Mouse (Mus musculus) CH12.LX (cell line): ENCODE data around the gene Tsc22d4. TPM values are rescaled to one million over a fixed set of nuclear protein-coding genes. Genes with fewer than 3 reads are reported as not detected.
A peak's percentile ranks its signal among the peaks of the same experiment; 100 is the strongest.
"Not testable (repeated sequence)": the region's sequence is repeated elsewhere in the genome, so short reads cannot be mapped to it uniquely, and the experiment has no call there.

Experiments used
- DNase-seq: peaks from one replicate; pipeline ENCODE4 v3.0.0-alpha.2; 2013; ENCODE audit errors: extremely low read depth
- H3K27ac ChIP-seq: 2 replicates; pipeline ENCODE4 v1.5.1; 2012; ENCODE audit warnings: low read depth, mild to moderate bottlenecking, control low read depth, moderate library complexity; ENCODE audit not compliant: insufficient read depth
- H3K27me3 ChIP-seq: replicated peaks from 2 replicates; pipeline ENCODE3; 2012; ENCODE audit warnings: inconsistent platforms
- H3K36me3 ChIP-seq, 2 experiments: replicated peaks in 1 of 2; 2 replicates each; pipeline versions ENCODE3 to v1.6.1; 2012; ENCODE audit warnings: inconsistent platforms in 1 of 2, low read length in 1 of 2, mild to moderate bottlenecking in 1 of 2, mixed read lengths in 1 of 2, moderate library complexity in 1 of 2; ENCODE audit not compliant: control insufficient read depth in 1 of 2, insufficient read depth in 1 of 2
- H3K4me1 ChIP-seq, 2 experiments: 2 replicates each; pipeline ENCODE4 v1.6.1; 2012; ENCODE audit warnings: inconsistent platforms in 1 of 2, moderate library complexity in 1 of 2; ENCODE audit not compliant: insufficient read depth in 2 of 2, control insufficient read depth in 1 of 2
- H3K4me2 ChIP-seq: 2 replicates; pipeline ENCODE4 v1.6.1; 2012; ENCODE audit warnings: low read depth, mild to moderate bottlenecking, control low read depth; ENCODE audit not compliant: poor library complexity, insufficient read depth, severe bottlenecking
- H3K4me3 ChIP-seq, 3 experiments: fragments of 150-350 bp in 1 of 3; sonication (generic) in 1 of 3; replicated peaks in 1 of 3; 2 replicates each; pipeline versions ENCODE3 to v1.5.1; 2011 to 2012; ENCODE audit warnings: low read depth in 2 of 3, low read length in 2 of 3, mild to moderate bottlenecking in 2 of 3, moderate library complexity in 2 of 3, control low read depth in 1 of 3, improper control_type of control experiment in 1 of 3, inconsistent platforms in 1 of 3, mixed read lengths in 1 of 3; ENCODE audit not compliant: poor library complexity in 1 of 3
- H3K79me2 ChIP-seq: replicated peaks from 2 replicates; pipeline ENCODE4 v1.6.1; 2012; ENCODE audit warnings: mild to moderate bottlenecking, moderate library complexity; ENCODE audit not compliant: control insufficient read depth, poor library complexity, insufficient read depth, severe bottlenecking; ENCODE audit errors: extremely low read depth
- H3K9ac ChIP-seq: 2 replicates; pipeline ENCODE4 v1.6.1; 2012; ENCODE audit warnings: low read depth, mild to moderate bottlenecking, control low read depth, moderate library complexity; ENCODE audit not compliant: insufficient read depth
- H3K9me3 ChIP-seq: replicated peaks from 2 replicates; pipeline ENCODE3; 2012; ENCODE audit warnings: low read length, inconsistent platforms, mixed read lengths
- BHLHE40 ChIP-seq: IDR thresholded peaks from 2 replicates; pipeline ENCODE4 v1.6.1; 2011; ENCODE audit warnings: mild to moderate bottlenecking, low read depth, low read length, improper control_type of control experiment
- CHD1 ChIP-seq: IDR thresholded peaks from 2 replicates; pipeline ENCODE4 v1.6.1; 2012; ENCODE audit warnings: low read depth, low read length, improper control_type of control experiment, inconsistent platforms
- CHD2 ChIP-seq: IDR thresholded peaks from 2 replicates; pipeline ENCODE4 v1.6.1; 2011; ENCODE audit warnings: low read length, improper control_type of control experiment
- ELF1 ChIP-seq: IDR thresholded peaks from 2 replicates; pipeline ENCODE4 v1.6.1; 2014; ENCODE audit warnings: low read depth, mild to moderate bottlenecking, inconsistent platforms, low read length, improper control_type of control experiment
- EP300 ChIP-seq: IDR thresholded peaks from 2 replicates; pipeline ENCODE4 v1.6.1; 2011; ENCODE audit warnings: low read length, improper control_type of control experiment
- ETS1 ChIP-seq: conservative IDR thresholded peaks from 2 replicates; pipeline ENCODE4 v1.6.1; 2012; ENCODE audit warnings: low read depth, mild to moderate bottlenecking, inconsistent platforms, low read length, improper control_type of control experiment, moderate library complexity
- IRF4 ChIP-seq: IDR thresholded peaks from 2 replicates; pipeline ENCODE4 v1.6.1; 2014; ENCODE audit warnings: low read depth, mild to moderate bottlenecking, inconsistent platforms, low read length, improper control_type of control experiment
- JUN ChIP-seq: IDR thresholded peaks from 2 replicates; pipeline ENCODE4 v1.6.1; 2011; ENCODE audit warnings: low read depth, mild to moderate bottlenecking, low read length, improper control_type of control experiment, moderate library complexity; ENCODE audit not compliant: insufficient read depth
- KAT2A ChIP-seq: IDR thresholded peaks from 2 replicates; pipeline ENCODE4 v1.6.1; 2012; ENCODE audit warnings: low read length, improper control_type of control experiment, inconsistent platforms; ENCODE audit not compliant: insufficient replicate concordance
- MAZ ChIP-seq: IDR thresholded peaks from 2 replicates; pipeline ENCODE4 v1.6.1; 2012; ENCODE audit warnings: low read depth, mild to moderate bottlenecking, inconsistent platforms, low read length, improper control_type of control experiment, moderate library complexity
- MXI1 ChIP-seq: IDR thresholded peaks from 2 replicates; pipeline ENCODE4 v1.6.1; 2011; ENCODE audit warnings: mild to moderate bottlenecking, low read depth, low read length, improper control_type of control experiment
- NRF1 ChIP-seq: IDR thresholded peaks from 2 replicates; pipeline ENCODE4 v1.6.1; 2014; ENCODE audit warnings: low read depth, mild to moderate bottlenecking, inconsistent platforms, low read length, improper control_type of control experiment, moderate library complexity
- PAX5 ChIP-seq: IDR thresholded peaks from 2 replicates; pipeline ENCODE4 v1.6.1; 2012; ENCODE audit warnings: low read length, inconsistent platforms, mixed read lengths
- POLR2A ChIP-seq: IDR thresholded peaks from 2 replicates; pipeline ENCODE4 v1.6.1; 2011; ENCODE audit warnings: low read depth, mild to moderate bottlenecking, improper control_type of control experiment, low read length
- RAD21 ChIP-seq: IDR thresholded peaks from 2 replicates; pipeline ENCODE4 v1.6.1; 2011; ENCODE audit warnings: low read depth, mild to moderate bottlenecking, low read length, improper control_type of control experiment, moderate library complexity
- RCOR1 ChIP-seq: conservative IDR thresholded peaks from 2 replicates; pipeline ENCODE4 v1.6.1; 2012; ENCODE audit warnings: low read depth, mild to moderate bottlenecking, inconsistent platforms, low read length, improper control_type of control experiment
- SIN3A ChIP-seq: IDR thresholded peaks from 2 replicates; pipeline ENCODE4 v1.6.1; 2012; ENCODE audit warnings: low read length, improper control_type of control experiment, inconsistent platforms
- TBP ChIP-seq: conservative IDR thresholded peaks from 2 replicates; pipeline ENCODE4 v1.6.1; 2011; ENCODE audit warnings: low read depth, low read length, improper control_type of control experiment
- TCF12 ChIP-seq: IDR thresholded peaks from 2 replicates; pipeline ENCODE4 v1.6.1; 2014; ENCODE audit warnings: low read depth, mild to moderate bottlenecking, inconsistent platforms, low read length, improper control_type of control experiment
- UBTF ChIP-seq: IDR thresholded peaks from 2 replicates; pipeline ENCODE4 v1.6.1; 2012; ENCODE audit warnings: low read depth, mild to moderate bottlenecking, inconsistent platforms, low read length, improper control_type of control experiment, moderate library complexity
- USF1 ChIP-seq: IDR thresholded peaks from 2 replicates; pipeline ENCODE4 v1.6.1; 2014; ENCODE audit warnings: low read depth, mild to moderate bottlenecking, inconsistent platforms, low read length, improper control_type of control experiment
- ZKSCAN1 ChIP-seq: IDR thresholded peaks from 2 replicates; pipeline ENCODE4 v1.6.1; 2012; ENCODE audit warnings: low read depth, inconsistent platforms, low read length, improper control_type of control experiment, borderline replicate concordance
- ZNF384 ChIP-seq: IDR thresholded peaks from 2 replicates; pipeline ENCODE4 v1.6.1; 2012; ENCODE audit warnings: low read depth, low read length, improper control_type of control experiment, inconsistent platforms
- dilution Hi-C: fragments of 300-500 bp; cut with MboI; formaldehyde crosslinking; loops from 2 replicates; pipeline ENCODE4 v1.14.3; 2020; ENCODE audit warnings: low sequenced_read_pairs; ENCODE audit not compliant: extremely low pct_unique_long_range_greater_than_20kb, extremely low pct_ligation_motif_present
- in situ Hi-C: fragments of 300-500 bp; cut with MboI; formaldehyde crosslinking; loops from 3 replicates; pipeline ENCODE4 v1.14.3; 2019; ENCODE audit warnings: low sequenced_read_pairs, low pct_ligation_motif_present, low pct_unique_long_range_greater_than_20kb, mixed read lengths
- polyA plus RNA-seq: library from polyadenylated mRNA; unstranded; fragments of >175 nt; gene quantifications from 2 replicates; pipeline ENCODE4 v1.2.1, GENCODE M21; 2012; ENCODE audit warnings: low read depth; ENCODE audit not compliant: insufficient read length
- total RNA-seq, 2 experiments: library from RNA; depleted of rRNA; stranded (reverse); fragments of 300-350 nt in 1 of 2; fragments of >200 nt in 1 of 2; gene quantifications; 2 replicates each; pipeline ENCODE4 v1.2.3; 2012 to 2014

The Tsc22d4 gene
- total and polyA plus RNA-seq, 3 experiments, result 28.2 to 103 (median 39.9) TPM

DNA sequence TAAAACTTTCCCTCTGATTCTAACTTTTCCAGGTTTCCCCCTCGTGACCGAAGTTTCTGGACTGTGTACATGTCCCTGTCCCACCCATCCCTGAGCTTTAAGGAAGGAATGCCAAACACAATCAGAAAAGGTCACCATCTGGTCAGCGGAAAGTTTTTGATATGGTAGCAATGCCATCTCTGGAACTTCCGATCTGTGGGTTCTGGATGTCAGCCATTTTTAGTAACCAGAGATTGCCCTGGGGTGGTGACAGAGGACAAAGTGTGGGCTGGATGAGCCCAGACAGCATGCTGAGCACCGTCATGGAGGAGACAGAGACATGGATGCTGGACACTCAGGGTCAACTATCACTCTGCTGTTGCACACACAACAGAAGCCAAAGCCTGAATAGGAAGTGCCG lies 26.4 kb upstream of the Tsc22d4 start:
- TF ChIP-seq PAX5 (no peak), BHLHE40 (0 out of 2 replicates have a peak, but pooled peaks have one; percentile 10), ELF1 (peak; percentile 33; the same call in 1 of the 2 replicates)
- DNase-seq, result no peak
- dilution Hi-C loops (no loop called here), in situ Hi-C loops (no loop called here)
- Histone ChIP-seq H3K9me3 (no peaks in the 10 kb centered on the region), H3K36me3 (no peaks in the 10 kb centered on the region), H3K79me2 (no peaks in the 10 kb centered on the region), H3K4me3 (no peak overlapping the region), H3K4me2 (peak overlapping the region; percentile 96), H3K9ac (peak overlapping the region; percentile 72; the same call in 1 of the 2 replicates), H3K27ac (peak overlapping the region; percentile 13; the same call in 1 of the 2 replicates), H3K4me1 (peaks cover 16 to 71% of the 10 kb centered on the region in 2 experiments), H3K27me3 (no peaks in the 10 kb centered on the region)

DNA sequence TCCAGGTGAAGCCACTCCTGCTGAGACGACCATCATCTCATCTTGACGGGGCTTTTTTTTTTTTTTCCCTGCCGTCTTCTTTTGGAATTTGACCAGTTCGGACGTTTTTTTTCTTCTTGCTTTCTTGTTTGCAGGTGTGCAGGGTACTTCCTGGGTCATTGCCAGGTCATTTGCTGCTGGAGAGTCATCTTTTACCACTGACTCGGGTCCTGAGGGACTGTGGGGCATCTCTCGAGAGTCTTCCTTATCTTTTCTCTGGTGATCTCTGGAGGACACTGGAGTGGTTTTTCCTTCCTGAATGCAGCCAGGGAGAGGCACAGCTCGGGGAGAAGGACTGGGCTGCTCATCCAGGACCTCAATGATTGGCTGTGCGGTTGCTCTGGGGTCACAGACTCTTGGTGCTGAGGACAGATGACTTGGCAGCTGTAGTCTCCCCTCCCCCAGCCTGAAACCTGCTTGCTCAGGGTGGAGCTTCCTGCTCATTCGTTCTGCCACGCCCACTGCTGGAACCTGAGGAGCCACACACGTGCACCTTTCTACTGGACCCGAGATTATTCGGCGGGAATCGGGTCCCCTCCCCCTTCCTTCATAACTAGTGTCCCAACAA lies 24.9 kb upstream of the Tsc22d4 start:
- DNase-seq, result peak; percentile 79
- H3K27me3 ChIP-seq, dilution Hi-C loops, H3K79me2 ChIP-seq, H3K36me3 ChIP-seq, H3K9me3 ChIP-seq, in situ Hi-C loops: not testable (repeated sequence)
- Histone ChIP-seq H3K27ac (peak overlapping the region; percentile 56; the same call in 1 of the 2 replicates), H3K4me1 (peaks cover 16 to 69% of the 10 kb centered on the region in 2 experiments), H3K4me3 (peak overlapping the region in 2 of 3 experiments; percentile 20 to 44), H3K4me2 (peak overlapping the region; percentile 93), H3K9ac (peak overlapping the region; percentile 35; the same call in 1 of the 2 replicates)
- TF ChIP-seq POLR2A, result peak; percentile 34
- TF ChIP-seq ELF1, result peak; percentile 67; the same call in 1 of the 2 replicates
- TF ChIP-seq ZNF384, result peak; percentile 80
- TF ChIP-seq CHD2, result 0 out of 2 replicates have a peak, but pooled peaks have one; percentile 39
- TF ChIP-seq TCF12, result peak; percentile 27; the same call in 1 of the 2 replicates

DNA sequence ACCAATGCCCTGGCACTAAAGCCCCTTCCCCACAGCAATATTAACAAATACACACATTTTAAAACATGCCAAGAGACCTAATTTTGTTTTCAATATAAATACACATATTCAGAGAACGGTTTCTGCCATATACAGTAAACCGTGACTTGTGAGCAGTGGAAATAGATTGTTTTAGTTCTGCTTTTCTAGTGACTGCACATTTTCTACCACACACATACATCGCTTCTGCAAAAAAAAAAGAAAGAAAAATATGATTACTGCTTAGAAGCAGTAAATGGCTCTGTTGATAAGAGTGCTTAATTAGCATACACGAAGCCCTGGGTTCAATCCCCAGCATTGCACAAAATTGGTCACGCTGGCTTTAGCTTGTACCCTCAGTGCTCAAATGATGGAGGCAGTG lies 21.7 kb upstream of the Tsc22d4 start:
- Histone ChIP-seq H3K9me3 (no peaks in the 10 kb centered on the region), H3K4me1 (peaks cover 16 to 38% of the 10 kb centered on the region in 2 experiments), H3K27me3 (no peaks in the 10 kb centered on the region), H3K27ac (no peak overlapping the region), H3K36me3 (no peaks in the 10 kb centered on the region), H3K4me2 (0 out of 2 replicates have a peak overlapping the region, but pooled peaks have one; percentile 10), H3K9ac (no peak overlapping the region), H3K79me2 (no peaks in the 10 kb centered on the region), H3K4me3 (no peak overlapping the region)
- DNase-seq, result no peak
- TF ChIP-seq ZNF384 (peak; percentile 76), UBTF (no peak), MAZ (no peak), SIN3A (no peak), CHD1 (no peak), NRF1 (no peak), RAD21 (no peak), JUN (no peak), KAT2A (no peak), MXI1 (no peak), ETS1 (0 out of 2 replicates have a peak, but pooled peaks have one; percentile 5), PAX5 (no peak), IRF4 (peak; percentile 57; the same call in 1 of the 2 replicates), USF1 (no peak), BHLHE40 (peak; percentile 75), TBP (no peak), EP300 (peak; percentile 87), CHD2 (no peak), RCOR1 (no peak), ZKSCAN1 (no peak)
- dilution Hi-C loops, result no loop called here
- in situ Hi-C loops, result no loop called here
